Mouse (Mus musculus) layer of hippocampus, adult 11-12 months (tissue): ENCODE data around the gene Sec31a.

Experiments
- DNase-seq: peaks from one replicate; pipeline ENCODE4 v3.0.0; 2022; ENCODE audit warnings: low spot score

Gene Sec31a

GRCm38 (mm10) chr5:100349287-100350215, 66.5 kb downstream of the Sec31a start:
- DNase-seq, result peak; percentile 26

DNA sequence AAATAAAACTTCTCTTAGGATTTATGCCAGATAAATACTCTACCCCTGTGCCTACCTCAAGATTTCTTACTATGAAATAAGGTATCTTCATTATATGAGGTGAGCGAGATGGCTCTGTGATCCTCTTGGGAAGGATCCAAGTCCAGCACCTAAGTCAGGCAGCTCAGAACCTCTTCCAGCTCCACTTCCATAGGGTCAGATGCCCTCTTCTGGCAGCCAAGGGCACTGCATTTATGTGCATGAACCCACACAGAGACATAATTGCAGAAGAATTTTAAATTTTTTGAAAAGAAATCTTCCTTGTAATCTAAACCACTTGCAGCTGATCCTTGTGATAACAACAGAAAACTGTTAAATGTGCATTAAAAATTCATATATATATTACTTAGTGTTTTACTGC, 70.9 kb downstream of the Sec31a start:
- no peak for DNase-seq

DNA sequence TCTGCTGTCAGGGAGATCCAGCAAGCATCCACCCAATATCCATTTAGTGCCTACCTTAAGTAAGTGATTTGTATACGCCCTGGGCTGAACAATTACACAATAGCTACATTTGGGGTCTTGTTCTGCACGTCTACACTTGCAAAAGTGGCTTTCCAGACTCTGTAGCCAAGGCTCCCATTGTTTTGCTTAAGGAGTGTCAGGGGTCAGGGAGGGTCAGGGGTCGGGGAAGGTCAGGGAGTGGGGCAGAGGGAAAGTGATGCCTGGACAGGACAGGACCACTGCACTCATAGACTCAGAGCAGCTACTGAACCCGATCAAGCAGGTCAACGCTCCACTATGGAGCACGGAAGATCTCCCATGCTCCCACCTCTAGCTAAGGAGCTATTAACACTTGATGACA, 72.9 kb downstream of the Sec31a start:
- no peak for DNase-seq

DNA sequence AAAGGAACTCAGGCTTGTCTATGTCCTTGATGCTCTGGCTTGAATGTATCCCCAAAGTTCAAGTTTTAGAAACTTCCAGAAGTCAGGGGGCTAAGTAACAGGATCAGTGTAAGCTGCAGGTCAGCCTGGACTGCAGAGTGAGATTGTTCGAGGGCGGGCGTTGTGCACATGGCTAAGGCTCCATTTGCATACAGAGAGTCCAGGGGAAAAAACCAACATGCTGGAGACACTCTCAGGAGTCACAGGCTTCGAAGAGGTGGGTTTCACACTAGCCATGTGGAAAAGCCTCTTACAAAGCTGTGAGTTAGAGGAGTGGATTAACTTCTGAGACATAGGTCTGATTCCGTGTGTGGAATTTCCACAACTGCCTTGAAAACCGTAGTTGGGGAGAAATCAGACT, 73.6 kb downstream of the Sec31a start:
- no peak for DNase-seq

GRCm38 (mm10) chr5:100341042-100341441, 75.0 kb downstream of the Sec31a start:
- no peak for DNase-seq

- no peak for DNase-seq
Measured at GRCm38 (mm10) chr5:100337852-100338251, 78.2 kb downstream of the Sec31a start.

- DNase-seq, result no peak
Measured at GRCm38 (mm10) chr5:100336876-100337275, 79.2 kb downstream of the Sec31a start.

DNA sequence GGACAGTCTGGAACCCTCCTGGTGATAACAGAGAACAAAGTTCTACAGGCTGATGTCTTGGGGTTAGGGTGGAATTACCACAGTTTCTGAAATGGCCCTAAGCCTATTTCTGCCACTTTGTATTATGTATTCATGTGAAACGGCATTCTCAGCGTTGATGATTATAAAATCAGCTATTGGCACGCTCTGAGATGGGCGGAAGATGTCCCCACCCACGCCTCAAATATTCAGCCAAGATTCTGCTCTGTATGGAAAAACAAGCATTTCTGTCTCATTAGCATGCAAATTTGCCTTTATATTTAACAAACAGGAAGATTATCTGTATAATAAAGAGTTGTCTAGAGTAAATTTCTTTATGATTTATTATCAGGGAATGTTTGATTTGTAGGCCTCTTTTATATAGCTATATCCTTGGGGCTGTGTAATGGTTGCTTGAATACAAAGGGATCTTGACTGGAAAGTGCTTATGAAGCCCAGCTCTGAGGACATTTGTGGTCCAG, 80.4 kb downstream of the Sec31a start:
- DNase-seq, result peak; percentile 59

DNA sequence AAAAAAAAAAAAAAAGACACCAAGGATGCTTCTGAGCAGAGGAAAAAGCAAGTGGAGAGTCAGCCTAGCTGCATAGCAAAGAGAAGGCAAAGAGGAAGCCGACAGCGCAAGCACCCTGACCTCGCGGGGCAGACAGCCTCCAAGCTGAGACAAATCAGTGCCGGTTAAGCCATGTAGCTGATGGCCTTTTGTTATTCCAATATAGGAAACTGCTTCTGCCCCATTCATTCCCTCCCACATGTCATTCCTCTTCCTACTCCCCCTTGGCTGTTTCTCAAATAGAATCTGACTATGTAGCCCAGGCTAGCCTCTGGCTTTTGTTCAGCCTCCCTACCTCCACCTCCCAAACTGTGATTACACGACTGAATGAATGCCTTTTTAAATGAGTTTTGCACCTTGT, 81.3 kb downstream of the Sec31a start:
- no peak for DNase-seq

- DNase-seq, result no peak
Measured at GRCm38 (mm10) chr5:100333607-100334380, 82.2 kb downstream of the Sec31a start.

DNA sequence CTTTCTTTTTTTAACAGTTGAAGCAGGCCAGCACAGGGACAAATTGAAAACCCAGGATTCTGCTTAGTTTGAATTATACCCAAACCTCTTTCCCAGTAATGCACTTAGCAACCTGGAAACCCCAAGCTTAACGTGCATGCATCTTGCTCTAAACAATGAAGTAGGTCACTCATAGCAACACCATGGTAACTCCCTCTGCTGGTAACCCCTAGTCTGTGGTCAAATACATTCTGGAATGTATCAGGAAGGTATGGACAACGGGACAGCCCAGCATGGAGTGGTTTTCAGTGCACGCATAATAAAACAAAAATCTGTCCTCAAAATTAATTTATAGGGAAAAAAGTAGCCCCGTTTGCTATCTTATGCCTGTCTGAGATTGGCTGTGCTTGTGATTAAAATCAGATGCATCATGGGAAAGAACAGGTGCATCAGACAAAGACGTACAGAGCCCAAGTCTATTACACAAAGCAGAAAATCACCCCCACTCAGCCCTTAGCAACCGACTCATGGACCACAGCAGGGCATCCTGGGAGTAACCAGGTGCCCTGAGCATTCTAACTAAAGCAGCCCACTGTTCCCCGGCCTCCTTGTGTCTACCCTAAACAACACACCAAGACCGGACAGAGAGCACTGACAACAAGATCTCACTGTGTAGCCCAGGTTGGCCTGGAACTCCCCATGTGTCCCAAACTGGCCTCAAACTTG, 83.6 kb downstream of the Sec31a start:
- no peak for DNase-seq

DNA sequence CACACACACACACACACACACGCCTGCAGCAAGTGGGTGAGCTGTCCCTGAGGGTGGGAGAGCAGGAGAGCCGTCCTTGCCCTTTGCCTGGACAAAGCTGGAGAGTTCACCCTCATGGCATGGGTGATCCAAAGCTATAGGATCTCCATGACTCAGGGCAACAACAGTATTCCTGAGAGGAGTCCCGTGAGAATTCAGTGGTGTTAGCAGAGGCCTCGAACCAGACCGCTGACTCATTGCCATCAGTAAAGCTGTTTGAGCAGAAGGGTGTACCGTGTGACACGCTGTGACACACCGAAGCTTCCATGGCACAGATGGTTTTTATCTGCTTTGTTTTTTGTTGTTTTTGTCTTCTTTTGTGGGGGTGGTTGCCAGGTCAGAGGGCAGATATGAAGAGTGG, 84.4 kb downstream of the Sec31a start:
- no peak for DNase-seq

DNA sequence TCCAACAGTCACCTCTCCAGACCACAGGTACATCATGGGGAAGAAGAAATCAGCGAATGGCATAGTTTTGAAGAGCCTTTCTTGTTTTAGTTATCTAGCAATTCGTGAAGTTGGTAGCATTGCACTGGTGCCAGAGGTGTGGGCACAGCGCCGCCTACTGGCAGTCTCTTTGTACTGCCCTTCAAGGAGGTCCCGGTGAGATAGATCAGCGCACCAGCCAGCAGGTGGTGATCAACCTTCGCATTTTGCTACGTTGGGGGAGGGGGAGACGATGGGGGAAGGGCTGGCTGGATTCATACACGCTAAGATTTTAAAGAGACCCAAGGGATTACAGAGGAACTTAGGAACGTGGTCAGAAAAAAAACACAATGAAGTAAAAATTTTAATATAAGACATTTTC, 94.0 kb downstream of the Sec31a start:
- peak; percentile 84 for DNase-seq

DNA sequence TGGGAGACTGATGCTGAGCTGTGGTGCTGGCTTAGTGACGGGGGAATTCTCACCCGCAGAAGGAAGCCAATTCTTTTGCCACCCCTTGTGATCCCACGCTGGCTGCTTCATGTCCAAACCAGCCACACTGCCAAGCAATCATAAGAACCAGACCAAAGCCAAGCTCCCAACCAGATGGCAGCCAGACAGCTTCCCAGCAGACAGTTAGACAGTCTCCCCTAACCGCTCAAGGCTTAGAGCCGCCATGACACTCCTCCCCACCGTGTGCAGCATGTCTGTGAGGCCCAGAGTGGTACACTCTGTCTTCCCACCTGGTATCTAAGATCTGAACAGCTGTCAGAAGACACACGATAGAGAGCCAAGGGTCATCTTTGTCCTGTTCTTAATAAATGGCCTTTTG, 98.2 kb downstream of the Sec31a start:
- no peak for DNase-seq

DNA sequence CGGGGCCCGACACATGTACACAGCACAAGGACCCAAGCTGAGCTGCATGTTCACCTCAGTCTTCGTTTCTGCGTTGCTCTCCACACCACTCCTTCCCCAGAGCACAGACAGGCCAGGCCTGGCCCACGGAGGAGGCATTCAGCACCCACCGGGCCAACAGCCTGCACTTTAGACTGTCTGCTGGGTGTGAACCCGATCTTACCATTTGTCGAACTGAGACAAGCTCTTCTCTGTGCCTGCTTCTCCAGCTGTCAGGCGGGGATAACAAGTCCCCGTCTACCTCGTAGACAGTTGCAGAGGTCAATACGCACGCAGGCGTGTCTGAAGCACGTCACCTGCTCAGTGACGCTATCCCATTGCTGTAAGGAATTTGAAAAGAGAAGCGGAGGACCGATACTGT, 99.0 kb downstream of the Sec31a start:
- no peak for DNase-seq

GRCm38 (mm10) chr5:100315646-100316045, 100.4 kb downstream of the Sec31a start:
- DNase-seq, result no peak

GRCm38 (mm10) chr5:100312391-100312790, 103.6 kb downstream of the Sec31a start:
- no peak for DNase-seq
